Mouse (Mus musculus) cerebellum, postnatal 4 days (tissue): ENCODE results near the gene Snrk.
"Not testable (repeated sequence)": the region's sequence is repeated elsewhere in the genome, so short reads cannot be mapped to it uniquely, and the experiment has no call there.

Experiments used
- DNase-seq, 2 experiments: peaks; one replicate each; pipeline ENCODE4 v3.0.0; 2022; ENCODE audit warnings: low spot score in 2 of 2, mixed read lengths in 1 of 2

Gene Snrk

DNA sequence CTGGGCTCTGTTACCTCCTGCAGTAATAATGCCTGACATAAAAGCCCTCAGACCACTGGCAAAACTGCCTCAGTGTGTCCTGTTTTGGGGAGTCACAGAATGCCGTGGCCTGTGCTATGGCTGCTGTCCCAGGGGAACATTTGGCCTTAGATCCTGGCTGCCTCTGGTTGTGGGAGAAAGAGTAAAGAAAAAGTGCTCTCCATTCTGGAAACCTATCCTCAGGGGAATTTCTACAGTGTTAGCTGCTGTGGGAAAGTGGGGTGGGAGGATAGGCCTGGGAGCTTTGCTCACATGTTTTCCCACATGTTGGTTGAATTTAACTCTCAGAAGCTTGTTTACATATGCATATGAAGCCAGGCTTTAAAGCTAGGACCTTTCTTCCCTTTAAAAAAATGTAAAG lies 26.2 kb downstream of the Snrk start:
- DNase-seq, result no peak

- no peak for DNase-seq
Measured at GRCm38 (mm10) chr9:122144776-122145175, 27.7 kb downstream of the Snrk start.

DNA sequence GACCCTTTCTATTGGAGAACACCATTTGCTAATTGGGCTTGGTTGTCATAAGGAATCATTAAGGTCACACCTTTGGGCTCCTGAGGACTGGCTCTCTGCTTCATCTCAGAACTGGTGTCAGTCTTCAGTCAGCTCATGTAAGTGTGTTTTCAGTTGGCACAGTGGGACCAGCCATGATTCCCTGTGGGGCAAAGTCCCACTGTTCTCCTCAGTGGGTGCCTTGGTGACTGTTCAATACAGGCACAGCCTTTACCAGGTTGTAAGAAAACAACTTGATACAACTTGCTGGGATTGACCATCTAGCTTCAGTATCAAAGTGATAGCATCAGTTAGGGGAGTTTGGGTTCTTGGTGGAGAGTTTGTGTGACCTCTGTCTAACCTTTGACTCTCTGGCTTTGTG lies 28.6 kb downstream of the Snrk start:
- no peak for DNase-seq

DNA sequence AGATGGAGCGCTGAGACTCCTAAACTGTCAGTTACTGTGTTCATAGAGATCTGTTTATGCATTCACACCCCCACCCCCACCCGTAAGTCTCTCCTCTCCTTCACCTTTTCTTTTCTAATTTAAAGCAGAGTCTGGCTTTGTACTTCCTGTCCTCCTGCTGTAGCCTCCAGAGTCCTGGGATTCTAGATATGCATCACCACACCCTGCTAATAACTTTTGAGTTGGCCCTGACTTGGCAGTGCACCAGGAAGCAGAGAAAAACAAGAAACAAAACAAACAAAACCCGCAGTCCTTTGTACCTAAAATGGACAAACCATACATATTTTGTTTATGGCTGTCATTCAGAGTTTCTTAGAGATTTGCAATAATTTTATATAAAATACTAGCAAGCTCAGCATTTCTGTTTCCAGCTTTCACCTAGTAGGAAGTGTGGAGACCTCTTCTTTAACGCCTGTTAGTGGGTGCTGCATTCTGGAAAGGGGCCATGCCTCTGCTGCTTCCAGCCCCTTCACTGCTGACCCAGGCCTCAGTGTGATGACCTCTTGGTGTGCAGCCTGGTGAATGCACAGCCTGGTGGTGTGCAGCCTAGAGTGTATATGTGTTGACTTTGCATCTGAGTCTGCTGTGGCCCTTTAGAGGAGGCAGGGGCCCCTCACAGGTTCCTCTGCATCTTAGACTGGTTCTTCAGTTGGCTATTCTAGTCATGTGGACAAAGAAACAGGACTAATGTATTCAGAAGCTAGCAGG lies 29.2 kb downstream of the Snrk start:
- DNase-seq, result no peak

GRCm38 (mm10) chr9:122148356-122148755 lies 31.3 kb downstream of the Snrk start:
- no peak for DNase-seq

GRCm38 (mm10) chr9:122149997-122150826 lies 33.1 kb downstream of the Snrk start:
- DNase-seq, result no peak

DNA sequence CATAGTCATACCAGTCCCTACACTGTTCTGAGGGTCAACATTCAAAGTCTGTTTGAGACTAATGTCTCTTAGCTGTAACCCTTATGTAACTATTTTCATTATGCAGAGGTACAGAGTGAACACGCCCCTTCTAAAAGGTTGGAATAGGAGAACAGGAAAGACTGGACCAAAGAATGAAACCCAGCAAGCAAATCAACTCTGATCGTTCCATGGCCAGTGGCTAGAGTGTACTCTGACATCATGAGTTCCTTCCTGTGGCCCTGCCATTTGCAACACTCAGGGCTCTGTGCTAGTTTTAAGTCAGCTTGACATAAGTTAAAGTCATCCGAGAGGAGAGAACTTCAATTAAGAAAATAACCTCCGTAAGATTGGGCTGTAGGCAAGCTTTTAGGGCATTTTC lies 35.0 kb downstream of the Snrk start:
- DNase-seq, result no peak

- no peak for DNase-seq
Measured at GRCm38 (mm10) chr9:122152501-122152900, 35.4 kb downstream of the Snrk start.

- no peak for DNase-seq
Measured at GRCm38 (mm10) chr9:122153436-122153835, 36.4 kb downstream of the Snrk start.

DNA sequence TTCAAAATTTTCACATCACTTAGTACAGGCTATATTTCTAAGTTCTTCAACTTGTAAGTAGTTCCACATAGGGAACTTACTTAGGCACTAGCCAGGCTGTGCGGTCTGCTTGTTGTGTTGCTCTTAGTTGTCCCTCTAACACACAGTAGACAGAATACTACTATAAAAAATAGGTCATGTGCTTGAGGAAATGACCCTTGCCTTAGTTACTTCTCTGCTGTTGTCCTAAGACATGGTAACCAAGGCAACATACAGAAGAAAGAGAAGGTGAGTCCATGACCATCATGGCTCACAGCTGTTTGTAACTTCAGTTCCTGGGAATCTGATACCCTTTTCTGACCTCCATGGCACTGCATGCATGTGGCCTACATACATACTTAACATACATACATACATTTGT lies 38.1 kb downstream of the Snrk start:
- DNase-seq, result no peak

DNA sequence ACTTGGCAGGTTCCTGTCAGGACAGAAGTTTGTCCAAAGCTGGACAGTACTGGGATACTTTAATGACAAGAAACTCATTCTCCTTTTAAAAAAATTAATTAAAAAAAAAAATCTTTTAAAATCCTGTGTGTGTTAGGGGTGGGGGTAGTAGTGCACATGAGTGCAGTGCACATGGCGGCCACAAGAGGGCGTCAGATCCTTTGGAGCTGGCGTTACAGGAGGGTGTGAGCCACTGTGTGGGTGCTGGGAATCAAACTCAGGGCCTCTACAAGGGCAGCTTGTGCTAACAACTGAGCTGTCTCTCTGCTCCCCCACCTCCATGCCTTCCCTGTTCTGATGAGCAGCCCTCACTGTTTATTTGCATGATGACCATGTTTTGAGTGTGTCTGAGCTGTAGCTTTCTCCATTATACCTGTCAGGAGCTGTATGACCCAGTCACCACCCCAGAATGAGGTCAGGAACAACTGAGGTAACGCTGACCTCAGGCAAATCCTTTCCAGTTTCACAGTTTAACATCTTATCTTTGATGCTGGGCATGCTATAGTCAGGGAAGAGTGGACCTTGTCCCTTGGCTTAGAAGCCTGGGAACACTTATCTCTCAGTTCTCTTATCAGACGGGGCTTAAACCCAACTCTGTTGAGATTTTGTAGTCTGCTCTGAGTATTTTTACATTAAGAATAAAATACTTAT lies 39.5 kb downstream of the Snrk start:
- no peak for DNase-seq

DNA sequence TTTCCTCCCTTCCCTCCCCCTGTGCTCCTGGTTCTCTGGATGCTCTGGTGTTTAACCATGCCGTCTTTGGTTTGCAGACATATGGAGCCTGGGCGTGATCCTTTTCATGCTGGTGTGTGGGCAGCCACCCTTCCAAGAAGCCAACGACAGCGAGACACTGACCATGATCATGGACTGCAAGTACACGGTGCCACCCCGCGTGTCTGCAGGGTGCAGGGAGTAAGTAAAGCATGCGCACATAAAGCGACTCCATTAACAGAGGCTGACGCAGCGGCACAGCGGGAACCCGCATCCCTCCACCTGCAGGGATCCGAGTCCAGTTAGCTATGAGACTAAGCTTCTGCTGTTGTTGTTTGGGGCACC lies 40.0 kb downstream of the Snrk start:
- DNase-seq, result no peak

GRCm38 (mm10) chr9:122164535-122164934 lies 47.5 kb downstream of the Snrk start:
- no peak for DNase-seq

DNA sequence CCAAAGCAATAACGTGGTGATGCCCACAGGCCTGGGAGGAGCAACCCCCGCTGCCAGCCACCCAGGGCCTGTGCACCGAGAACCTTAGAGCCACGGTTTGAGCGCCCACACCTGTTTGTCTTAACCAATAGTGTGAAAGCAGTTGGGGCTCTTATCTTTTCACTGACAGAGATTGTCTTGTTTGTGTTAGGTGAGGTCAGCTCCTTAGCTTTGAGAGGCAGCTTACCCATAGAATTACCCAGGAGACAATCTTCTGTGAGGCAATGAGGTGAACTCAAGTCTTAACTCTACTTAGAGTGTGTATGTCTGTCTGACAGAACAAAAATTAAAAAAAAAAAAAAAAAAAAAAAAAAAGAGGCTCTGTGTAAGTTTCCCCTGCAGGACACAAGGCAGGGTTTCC lies 50.7 kb downstream of the Snrk start:
- not testable (repeated sequence) for DNase-seq

DNA sequence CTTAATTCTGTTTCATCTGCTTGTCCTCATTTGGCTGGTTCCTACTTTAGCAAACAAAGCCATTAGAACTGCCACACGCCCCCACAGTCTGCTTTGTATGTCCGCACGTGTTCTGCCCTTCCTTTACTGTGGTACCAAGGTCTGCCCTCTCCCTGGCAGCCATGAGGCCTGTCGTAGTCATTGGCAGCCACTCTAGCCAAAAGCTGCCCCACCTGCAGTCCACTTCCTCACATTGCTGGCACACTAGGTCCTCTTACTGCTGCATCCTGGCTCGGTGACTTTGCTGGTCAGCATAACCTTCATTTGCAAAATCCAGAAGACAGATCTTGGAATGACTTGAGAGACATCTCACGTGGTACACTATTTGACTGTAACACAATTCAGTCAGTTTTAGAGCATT lies 52.8 kb downstream of the Snrk start:
- DNase-seq, result no peak

DNA sequence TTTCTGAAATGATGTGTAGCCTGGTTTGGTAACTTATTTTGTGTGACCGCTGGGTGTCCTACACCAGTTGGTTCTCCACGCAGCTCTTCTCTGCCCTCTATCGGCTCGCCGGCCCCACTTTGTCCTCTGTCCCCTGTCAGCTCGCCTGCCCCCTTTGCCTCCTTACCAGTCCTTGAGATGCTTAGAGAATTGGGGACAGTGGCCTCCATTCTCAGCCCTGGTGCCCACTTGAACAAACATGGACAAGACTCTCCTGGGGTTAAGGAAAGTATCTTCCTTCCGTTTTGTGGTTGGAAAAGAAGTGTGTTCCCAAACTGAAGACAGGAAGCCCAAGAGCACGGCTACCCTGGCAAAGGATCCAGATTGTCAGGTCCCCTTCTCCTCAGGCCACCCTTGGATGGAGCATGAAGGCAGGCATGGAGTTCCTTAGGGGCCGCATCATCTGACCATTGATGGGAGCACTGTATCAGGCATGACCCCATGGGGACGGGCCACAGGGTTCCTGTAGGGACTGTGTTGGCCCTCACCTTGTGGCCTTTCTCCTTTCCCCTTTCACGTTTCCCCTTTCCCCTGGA lies 55.6 kb downstream of the Snrk start:
- DNase-seq, result no peak

- DNase-seq, result peak in 1 of 2 experiments; percentile 30
Measured at GRCm38 (mm10) chr9:122173405-122174233, 56.6 kb downstream of the Snrk start.

DNA sequence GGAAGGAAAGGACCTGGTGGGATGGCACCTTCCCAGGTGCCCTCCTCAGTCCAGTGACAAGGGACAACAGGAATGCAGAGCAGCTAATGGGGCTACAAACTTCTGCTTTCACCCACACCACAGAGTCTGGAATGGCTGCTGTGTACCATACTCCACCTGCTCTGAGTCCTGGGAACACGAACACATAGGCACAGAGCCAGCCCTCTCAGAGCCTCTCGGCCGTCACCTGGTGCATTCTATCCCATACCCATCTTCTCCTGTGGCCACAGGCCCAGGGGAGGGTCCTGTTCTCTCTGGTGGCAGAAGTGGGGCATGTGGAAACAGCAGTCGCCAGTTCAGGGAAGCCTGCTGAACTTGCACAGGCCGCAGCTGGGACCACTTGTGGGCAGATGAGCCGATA lies 57.7 kb downstream of the Snrk start:
- no peak for DNase-seq

GRCm38 (mm10) chr9:122177256-122178220 lies 60.5 kb downstream of the Snrk start:
- no peak for DNase-seq

DNA sequence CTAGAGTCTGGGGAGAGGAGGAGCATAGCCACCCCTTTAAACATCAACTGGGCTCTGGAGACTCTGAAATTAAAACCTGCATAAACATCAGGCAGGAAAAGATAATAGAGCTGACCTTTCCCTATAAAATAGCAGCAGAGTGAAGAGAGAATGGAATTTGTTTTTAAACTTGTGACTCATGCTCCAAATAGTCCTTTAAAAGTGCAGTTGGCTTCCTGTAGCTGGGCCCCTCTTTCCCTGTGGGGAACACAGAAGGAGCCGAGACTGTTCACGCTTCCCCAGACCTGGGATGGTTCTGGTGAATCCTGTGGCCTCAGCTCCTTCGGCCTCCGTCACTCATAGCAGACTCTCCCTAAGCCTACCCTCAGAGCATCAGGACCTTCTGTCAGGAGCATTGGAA lies 61.4 kb downstream of the Snrk start:
- DNase-seq, result no peak
